Mouse (Mus musculus): ENCODE measurements at regions not wholly inside any gene's neighbourhood (a gene's known extent, or its start where the extent isn't known, plus 50 kb on each side); places are given as distances from the start of the nearest gene placed in this dataset.

GRCm38 (mm10) chr2:118034026-118034425 lies 77.7 kb upstream of the Thbs1 start:
- Histone ChIP-seq H3K27me3 (replicated peaks) (no peaks in the 10 kb centered on the region), H3K4me3 (replicated peaks) (no peak overlapping the region), H3K9me3 (replicated peaks) (no peaks in the 10 kb centered on the region), H3K4me2 (no peak overlapping the region), H3K27ac (replicated peaks) (no peak overlapping the region), H3K36me3 (no peaks in the 10 kb centered on the region), H3K4me1 (no peaks in the 10 kb centered on the region), H3K9ac (replicated peaks) (no peak overlapping the region)
- no peak for ATAC-seq (ENCODE audit: low FRiP score)
- WGBS: 88% methylated on average over 3 of the region's 3 CpGs

- no peak for ATAC-seq (ENCODE audit: low FRiP score)
- H3K9ac ChIP-seq (replicated peaks): no peak overlapping the region
- WGBS: 100% methylated on average over 1 of the region's 1 CpGs
- H3K4me1 ChIP-seq: no peaks in the 10 kb centered on the region
- no peaks in the 10 kb centered on the region for H3K27me3 ChIP-seq (replicated peaks)
- H3K4me2 ChIP-seq: no peak overlapping the region
- H3K27ac ChIP-seq (replicated peaks): no peak overlapping the region
- no peak overlapping the region for H3K4me3 ChIP-seq (replicated peaks)
- H3K36me3 ChIP-seq: no peaks in the 10 kb centered on the region
- H3K9me3 ChIP-seq (replicated peaks): no peaks in the 10 kb centered on the region
Measured at GRCm38 (mm10) chr2:118035333-118035732, 76.3 kb upstream of the Thbs1 start.

- Histone ChIP-seq H3K36me3 (no peaks in the 10 kb centered on the region), H3K27me3 (replicated peaks) (no peaks in the 10 kb centered on the region), H3K4me3 (replicated peaks) (no peak overlapping the region), H3K4me2 (no peak overlapping the region), H3K9me3 (replicated peaks) (no peaks in the 10 kb centered on the region), H3K9ac (replicated peaks) (no peak overlapping the region), H3K4me1 (no peaks in the 10 kb centered on the region), H3K27ac (replicated peaks) (no peak overlapping the region)
- no peak for ATAC-seq (ENCODE audit: low FRiP score)
- WGBS: 87% methylated on average over 16 of the region's 16 CpGs
Measured at GRCm38 (mm10) chr2:118038859-118039818, 72.5 kb upstream of the Thbs1 start.

- no peaks in the 10 kb centered on the region for H3K27me3 ChIP-seq (replicated peaks)
- H3K4me1 ChIP-seq: no peaks in the 10 kb centered on the region
- no peak overlapping the region for H3K4me2 ChIP-seq
- 69% methylated on average over 4 of the region's 4 CpGs for WGBS
- no peaks in the 10 kb centered on the region for H3K9me3 ChIP-seq (replicated peaks)
- no peak overlapping the region for H3K27ac ChIP-seq (replicated peaks)
- no peak for ATAC-seq (ENCODE audit: low FRiP score)
- no peak overlapping the region for H3K9ac ChIP-seq (replicated peaks)
- no peaks in the 10 kb centered on the region for H3K36me3 ChIP-seq
- no peak overlapping the region for H3K4me3 ChIP-seq (replicated peaks)
Measured at GRCm38 (mm10) chr2:118039819-118040206, 71.9 kb upstream of the Thbs1 start.

- Histone ChIP-seq H3K9me3 (replicated peaks) (no peaks in the 10 kb centered on the region), H3K4me1 (no peaks in the 10 kb centered on the region), H3K4me2 (no peak overlapping the region), H3K36me3 (no peaks in the 10 kb centered on the region), H3K27ac (replicated peaks) (no peak overlapping the region), H3K9ac (replicated peaks) (no peak overlapping the region), H3K4me3 (replicated peaks) (no peak overlapping the region), H3K27me3 (replicated peaks) (no peaks in the 10 kb centered on the region)
- ATAC-seq (ENCODE audit: low FRiP score): no peak
- 88% methylated on average over 5 of the region's 5 CpGs for WGBS
Measured at GRCm38 (mm10) chr2:118042380-118043055, 69.2 kb upstream of the Thbs1 start.

- Histone ChIP-seq H3K4me1 (no peaks in the 10 kb centered on the region), H3K9ac (replicated peaks) (no peak overlapping the region), H3K27ac (replicated peaks) (no peak overlapping the region), H3K27me3 (replicated peaks) (no peaks in the 10 kb centered on the region), H3K9me3 (replicated peaks) (no peaks in the 10 kb centered on the region), H3K4me2 (no peak overlapping the region), H3K4me3 (replicated peaks) (no peak overlapping the region), H3K36me3 (no peaks in the 10 kb centered on the region)
- 83% methylated on average over 1 of the region's 1 CpGs for WGBS
- ATAC-seq (ENCODE audit: low FRiP score): no peak
Measured at GRCm38 (mm10) chr2:118044666-118045065, 67.0 kb upstream of the Thbs1 start.

GRCm38 (mm10) chr2:118050326-118050725 lies 61.4 kb upstream of the Thbs1 start:
- H3K9ac ChIP-seq (replicated peaks): no peak overlapping the region
- WGBS: 85% methylated on average over 2 of the region's 2 CpGs
- no peak overlapping the region for H3K27ac ChIP-seq (replicated peaks)
- no peaks in the 10 kb centered on the region for H3K36me3 ChIP-seq
- no peak overlapping the region for H3K4me2 ChIP-seq
- no peak for ATAC-seq (ENCODE audit: low FRiP score)
- H3K27me3 ChIP-seq (replicated peaks): no peaks in the 10 kb centered on the region
- H3K4me1 ChIP-seq: no peaks in the 10 kb centered on the region
- H3K9me3 ChIP-seq (replicated peaks): no peaks in the 10 kb centered on the region
- no peak overlapping the region for H3K4me3 ChIP-seq (replicated peaks)

GRCm38 (mm10) chr2:118051610-118052009 lies 60.1 kb upstream of the Thbs1 start:
- H3K27me3 ChIP-seq (replicated peaks): no peaks in the 10 kb centered on the region
- no peak overlapping the region for H3K4me3 ChIP-seq (replicated peaks)
- H3K36me3 ChIP-seq: no peaks in the 10 kb centered on the region
- WGBS: 95% methylated on average over 3 of the region's 3 CpGs
- H3K9me3 ChIP-seq (replicated peaks): no peaks in the 10 kb centered on the region
- ATAC-seq (ENCODE audit: low FRiP score): no peak
- H3K27ac ChIP-seq (replicated peaks): no peak overlapping the region
- no peaks in the 10 kb centered on the region for H3K4me1 ChIP-seq
- no peak overlapping the region for H3K9ac ChIP-seq (replicated peaks)
- no peak overlapping the region for H3K4me2 ChIP-seq

- Histone ChIP-seq H3K9me3 (replicated peaks) (no peaks in the 10 kb centered on the region), H3K4me2 (no peak overlapping the region), H3K27me3 (replicated peaks) (no peaks in the 10 kb centered on the region), H3K9ac (replicated peaks) (no peak overlapping the region), H3K27ac (replicated peaks) (no peak overlapping the region), H3K4me3 (replicated peaks) (no peak overlapping the region), H3K4me1 (no peaks in the 10 kb centered on the region), H3K36me3 (no peaks in the 10 kb centered on the region)
- WGBS: 97% methylated on average over 4 of the region's 4 CpGs
- ATAC-seq (ENCODE audit: low FRiP score): no peak
Measured at GRCm38 (mm10) chr2:118053512-118053911, 58.2 kb upstream of the Thbs1 start.

GRCm38 (mm10) chr2:118058654-118059395 lies 52.9 kb upstream of the Thbs1 start:
- no peak overlapping the region for H3K4me2 ChIP-seq
- H3K27me3 ChIP-seq (replicated peaks): no peaks in the 10 kb centered on the region
- WGBS: 86% methylated on average over 6 of the region's 6 CpGs
- H3K27ac ChIP-seq (replicated peaks): no peak overlapping the region
- no peaks in the 10 kb centered on the region for H3K9me3 ChIP-seq (replicated peaks)
- H3K4me3 ChIP-seq (replicated peaks): no peak overlapping the region
- no peak overlapping the region for H3K9ac ChIP-seq (replicated peaks)
- ATAC-seq (ENCODE audit: low FRiP score): no peak
- no peaks in the 10 kb centered on the region for H3K4me1 ChIP-seq
- H3K36me3 ChIP-seq: no peaks in the 10 kb centered on the region

GRCm38 (mm10) chr2:118061291-118061690 lies 50.4 kb upstream of the Thbs1 start:
- Histone ChIP-seq H3K4me3 (replicated peaks) (no peak overlapping the region), H3K9me3 (replicated peaks) (no peaks in the 10 kb centered on the region), H3K4me1 (no peaks in the 10 kb centered on the region), H3K9ac (replicated peaks) (no peak overlapping the region), H3K27ac (replicated peaks) (no peak overlapping the region), H3K27me3 (replicated peaks) (no peaks in the 10 kb centered on the region), H3K4me2 (no peak overlapping the region), H3K36me3 (no peaks in the 10 kb centered on the region)
- ATAC-seq (ENCODE audit: low FRiP score): no peak
- WGBS: 82% methylated on average over 5 of the region's 5 CpGs
